Mouse (Mus musculus): ENCODE measurements at regions not wholly inside any gene's neighbourhood (a gene's known extent, or its start where the extent isn't known, plus 50 kb on each side); places are given as distances from the start of the nearest gene placed in this dataset.

GRCm38 (mm10) chr13:26538928-26539327, 231.0 kb downstream of the Hdgfl1 start:
- Histone ChIP-seq H3K9ac (ENCODE audit: low read length) (no peak overlapping the region), H3K27ac (ENCODE audit: low read depth) (no peak overlapping the region), H3K27me3 (replicated peaks; ENCODE audit: control insufficient read depth, insufficient read depth, low read length) (no peaks in the 10 kb centered on the region), H3K9me3 (ENCODE audit: control insufficient read depth, low read length) (no peaks in the 10 kb centered on the region), H3K4me2 (ENCODE audit: low read length) (no peak overlapping the region), H3K4me3 (ENCODE audit: low read depth, low read length) (no peak overlapping the region), H3K4me1 (replicated peaks; ENCODE audit: control insufficient read depth, insufficient read depth, low read length) (no peaks in the 10 kb centered on the region), H3K36me3 (ENCODE audit: control insufficient read depth, insufficient read depth, low read length) (no peaks in the 10 kb centered on the region)
- ATAC-seq (replicated peaks; ENCODE audit: low FRiP score, low TSS enrichment, low read depth) (no peak), DNase-seq (ENCODE audit: low spot score) (no peak)
- 38% methylated on average over 1 of the region's 1 CpGs for WGBS

- Histone ChIP-seq H3K27ac (ENCODE audit: low read depth) (no peak overlapping the region), H3K4me3 (ENCODE audit: low read depth, low read length) (no peak overlapping the region), H3K9me3 (ENCODE audit: control insufficient read depth, low read length) (no peaks in the 10 kb centered on the region), H3K36me3 (ENCODE audit: control insufficient read depth, insufficient read depth, low read length) (no peaks in the 10 kb centered on the region), H3K4me2 (ENCODE audit: low read length) (no peak overlapping the region), H3K27me3 (replicated peaks; ENCODE audit: control insufficient read depth, insufficient read depth, low read length) (no peaks in the 10 kb centered on the region), H3K9ac (ENCODE audit: low read length) (no peak overlapping the region), H3K4me1 (replicated peaks; ENCODE audit: control insufficient read depth, insufficient read depth, low read length) (no peaks in the 10 kb centered on the region)
- no peak for DNase-seq (ENCODE audit: low spot score)
- no peak for ATAC-seq (replicated peaks; ENCODE audit: low FRiP score, low TSS enrichment, low read depth)
- 68% methylated on average over 2 of the region's 2 CpGs for WGBS
Measured at GRCm38 (mm10) chr13:26536575-26536974, 233.4 kb downstream of the Hdgfl1 start.

GRCm38 (mm10) chr13:26532761-26533160, 237.2 kb downstream of the Hdgfl1 start:
- ATAC-seq (replicated peaks; ENCODE audit: low FRiP score, low TSS enrichment, low read depth): no peak
- H3K9ac ChIP-seq (ENCODE audit: low read length): no peak overlapping the region
- DNase-seq (ENCODE audit: low spot score): no peak
- H3K27me3 ChIP-seq (replicated peaks; ENCODE audit: control insufficient read depth, insufficient read depth, low read length): no peaks in the 10 kb centered on the region
- H3K4me3 ChIP-seq (ENCODE audit: low read depth, low read length): no peak overlapping the region
- H3K4me2 ChIP-seq (ENCODE audit: low read length): no peak overlapping the region
- no peaks in the 10 kb centered on the region for H3K4me1 ChIP-seq (replicated peaks; ENCODE audit: control insufficient read depth, insufficient read depth, low read length)
- H3K27ac ChIP-seq (ENCODE audit: low read depth): no peak overlapping the region
- H3K9me3 ChIP-seq (ENCODE audit: control insufficient read depth, low read length): no peaks in the 10 kb centered on the region
- H3K36me3 ChIP-seq (ENCODE audit: control insufficient read depth, insufficient read depth, low read length): no peaks in the 10 kb centered on the region

- no peak overlapping the region for H3K4me2 ChIP-seq (ENCODE audit: low read length)
- WGBS: 49% methylated on average over 1 of the region's 1 CpGs
- no peak overlapping the region for H3K27ac ChIP-seq (ENCODE audit: low read depth)
- ATAC-seq (replicated peaks; ENCODE audit: low FRiP score, low TSS enrichment, low read depth) (no peak), DNase-seq (ENCODE audit: low spot score) (no peak)
- H3K9me3 ChIP-seq (ENCODE audit: control insufficient read depth, low read length): no peaks in the 10 kb centered on the region
- H3K9ac ChIP-seq (ENCODE audit: low read length): no peak overlapping the region
- no peaks in the 10 kb centered on the region for H3K36me3 ChIP-seq (ENCODE audit: control insufficient read depth, insufficient read depth, low read length)
- H3K27me3 ChIP-seq (replicated peaks; ENCODE audit: control insufficient read depth, insufficient read depth, low read length): no peaks in the 10 kb centered on the region
- no peak overlapping the region for H3K4me3 ChIP-seq (ENCODE audit: low read depth, low read length)
- no peaks in the 10 kb centered on the region for H3K4me1 ChIP-seq (replicated peaks; ENCODE audit: control insufficient read depth, insufficient read depth, low read length)
Measured at GRCm38 (mm10) chr13:26519054-26519453, 250.9 kb downstream of the Hdgfl1 start.

GRCm38 (mm10) chr13:26518425-26518824, 251.5 kb downstream of the Hdgfl1 start:
- H3K27ac ChIP-seq (ENCODE audit: low read depth): no peak overlapping the region
- H3K4me1 ChIP-seq (replicated peaks; ENCODE audit: control insufficient read depth, insufficient read depth, low read length): no peaks in the 10 kb centered on the region
- H3K36me3 ChIP-seq (ENCODE audit: control insufficient read depth, insufficient read depth, low read length): no peaks in the 10 kb centered on the region
- 55% methylated on average over 5 of the region's 5 CpGs for WGBS
- H3K9me3 ChIP-seq (ENCODE audit: control insufficient read depth, low read length): no peaks in the 10 kb centered on the region
- DNase-seq (ENCODE audit: low spot score) (no peak), ATAC-seq (replicated peaks; ENCODE audit: low FRiP score, low TSS enrichment, low read depth) (no peak)
- H3K27me3 ChIP-seq (replicated peaks; ENCODE audit: control insufficient read depth, insufficient read depth, low read length): no peaks in the 10 kb centered on the region
- H3K4me3 ChIP-seq (ENCODE audit: low read depth, low read length): no peak overlapping the region
- no peak overlapping the region for H3K4me2 ChIP-seq (ENCODE audit: low read length)
- no peak overlapping the region for H3K9ac ChIP-seq (ENCODE audit: low read length)

- no peaks in the 10 kb centered on the region for H3K4me1 ChIP-seq (replicated peaks; ENCODE audit: control insufficient read depth, insufficient read depth, low read length)
- ATAC-seq (replicated peaks; ENCODE audit: low FRiP score, low TSS enrichment, low read depth): no peak
- no peaks in the 10 kb centered on the region for H3K36me3 ChIP-seq (ENCODE audit: control insufficient read depth, insufficient read depth, low read length)
- H3K27me3 ChIP-seq (replicated peaks; ENCODE audit: control insufficient read depth, insufficient read depth, low read length): no peaks in the 10 kb centered on the region
- no peaks in the 10 kb centered on the region for H3K9me3 ChIP-seq (ENCODE audit: control insufficient read depth, low read length)
- WGBS: 65% methylated on average over 4 of the region's 4 CpGs
- no peak for DNase-seq (ENCODE audit: low spot score)
- H3K27ac ChIP-seq (ENCODE audit: low read depth): no peak overlapping the region
- no peak overlapping the region for H3K4me2 ChIP-seq (ENCODE audit: low read length)
- H3K4me3 ChIP-seq (ENCODE audit: low read depth, low read length): no peak overlapping the region
- H3K9ac ChIP-seq (ENCODE audit: low read length): no peak overlapping the region
Measured at GRCm38 (mm10) chr13:26517646-26518045, 252.3 kb downstream of the Hdgfl1 start.

- DNase-seq (ENCODE audit: low spot score) (no peak), ATAC-seq (replicated peaks; ENCODE audit: low FRiP score, low TSS enrichment, low read depth) (no peak)
Measured at GRCm38 (mm10) chr13:26510448-26510847, 259.5 kb downstream of the Hdgfl1 start.

GRCm38 (mm10) chr13:26509841-26510240, 260.1 kb downstream of the Hdgfl1 start:
- DNase-seq (ENCODE audit: low spot score) (no peak), ATAC-seq (replicated peaks; ENCODE audit: low FRiP score, low TSS enrichment, low read depth) (no peak)
- WGBS: 77% methylated on average over 3 of the region's 3 CpGs
- no peak overlapping the region for H3K27ac ChIP-seq (ENCODE audit: low read depth)
- H3K9me3 ChIP-seq (ENCODE audit: control insufficient read depth, low read length): no peaks in the 10 kb centered on the region
- H3K4me3 ChIP-seq (ENCODE audit: low read depth, low read length): no peak overlapping the region
- no peaks in the 10 kb centered on the region for H3K27me3 ChIP-seq (replicated peaks; ENCODE audit: control insufficient read depth, insufficient read depth, low read length)
- no peaks in the 10 kb centered on the region for H3K4me1 ChIP-seq (replicated peaks; ENCODE audit: control insufficient read depth, insufficient read depth, low read length)
- no peaks in the 10 kb centered on the region for H3K36me3 ChIP-seq (ENCODE audit: control insufficient read depth, insufficient read depth, low read length)
- H3K4me2 ChIP-seq (ENCODE audit: low read length): no peak overlapping the region
- H3K9ac ChIP-seq (ENCODE audit: low read length): no peak overlapping the region

More at GRCm38 (mm10) chr13:26510448-26510847, 259.5 kb downstream of the Hdgfl1 start:
- Histone ChIP-seq H3K36me3 (ENCODE audit: control insufficient read depth, insufficient read depth, low read length) (no peaks in the 10 kb centered on the region), H3K4me3 (ENCODE audit: low read depth, low read length) (no peak overlapping the region), H3K4me2 (ENCODE audit: low read length) (no peak overlapping the region), H3K9me3 (ENCODE audit: control insufficient read depth, low read length) (no peaks in the 10 kb centered on the region), H3K27ac (ENCODE audit: low read depth) (no peak overlapping the region), H3K4me1 (replicated peaks; ENCODE audit: control insufficient read depth, insufficient read depth, low read length) (no peaks in the 10 kb centered on the region), H3K9ac (ENCODE audit: low read length) (no peak overlapping the region), H3K27me3 (replicated peaks; ENCODE audit: control insufficient read depth, insufficient read depth, low read length) (no peaks in the 10 kb centered on the region)
- 63% methylated on average over 4 of the region's 4 CpGs for WGBS

- Histone ChIP-seq H3K27me3 (replicated peaks; ENCODE audit: control insufficient read depth, insufficient read depth, low read length) (no peaks in the 10 kb centered on the region), H3K4me2 (ENCODE audit: low read length) (no peak overlapping the region), H3K27ac (ENCODE audit: low read depth) (no peak overlapping the region), H3K4me1 (replicated peaks; ENCODE audit: control insufficient read depth, insufficient read depth, low read length) (no peaks in the 10 kb centered on the region), H3K9me3 (ENCODE audit: control insufficient read depth, low read length) (no peaks in the 10 kb centered on the region), H3K4me3 (ENCODE audit: low read depth, low read length) (no peak overlapping the region), H3K9ac (ENCODE audit: low read length) (no peak overlapping the region), H3K36me3 (ENCODE audit: control insufficient read depth, insufficient read depth, low read length) (no peaks in the 10 kb centered on the region)
- WGBS: 96% methylated on average over 1 of the region's 1 CpGs
- no peak for ATAC-seq (replicated peaks; ENCODE audit: low FRiP score, low TSS enrichment, low read depth)
- DNase-seq (ENCODE audit: low spot score): no peak
Measured at GRCm38 (mm10) chr13:26503744-26504143, 266.2 kb downstream of the Hdgfl1 start.
